Mouse (Mus musculus): ENCODE measurements at regions not wholly inside any gene's neighbourhood (a gene's known extent, or its start where the extent isn't known, plus 50 kb on each side); places are given as distances from the start of the nearest gene placed in this dataset.

DNA sequence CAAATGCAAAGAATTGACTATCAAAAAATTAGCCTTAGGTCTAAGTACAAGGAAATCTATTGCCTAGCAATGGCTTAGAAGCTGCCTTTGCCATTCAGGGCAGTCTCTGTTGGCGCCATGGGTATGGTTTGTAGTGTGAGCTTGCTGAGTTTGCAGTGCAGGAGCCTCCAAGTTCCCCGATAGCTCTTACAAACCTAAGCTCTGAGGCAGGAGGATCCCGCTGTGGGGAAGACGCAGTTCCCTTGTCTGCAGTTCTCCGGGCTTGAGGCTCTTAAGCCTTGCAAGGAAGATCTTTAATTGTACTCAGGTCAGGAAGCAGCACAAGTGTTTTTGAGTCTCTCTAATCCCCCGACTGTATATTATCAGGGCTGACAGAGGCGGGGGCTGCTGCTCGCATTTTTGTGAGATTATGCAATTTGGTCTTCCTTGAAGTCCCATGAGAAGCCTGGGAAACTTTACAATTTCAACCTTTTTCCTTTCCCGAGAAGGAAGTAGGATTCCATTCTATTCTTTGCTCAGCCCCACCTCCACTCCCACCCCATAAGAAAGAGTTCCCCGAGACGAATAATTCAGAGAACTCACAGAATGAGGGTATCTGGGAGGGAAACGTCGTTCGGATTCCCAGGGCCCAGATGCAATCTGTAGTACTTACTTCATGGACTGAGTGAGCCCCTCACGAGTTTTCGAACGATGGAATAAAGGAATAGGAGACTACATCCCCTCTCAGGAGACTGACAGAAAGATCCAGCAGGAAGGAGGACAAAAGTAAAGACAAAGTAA, 99.0 kb upstream of the Mark1 start:
- Histone ChIP-seq H3K4me3 (ENCODE audit: low read depth, low read length) (no peak overlapping the region), H3K4me2 (replicated peaks; ENCODE audit: low read depth, low read length) (no peak overlapping the region), H3K27ac (ENCODE audit: low read depth, low read length) (no peak overlapping the region), H3K4me1 (replicated peaks; ENCODE audit: control insufficient read depth, insufficient read depth, low read length) (0 out of 2 replicates have a peak, but pooled peaks cover 7% of the 10 kb centered on the region), H3K9me3 (ENCODE audit: control insufficient read depth, low read length) (no peaks in the 10 kb centered on the region), H3K9ac (ENCODE audit: low read depth, low read length) (no peak overlapping the region), H3K27me3 (ENCODE audit: control insufficient read depth, insufficient read depth, low read length) (no peaks in the 10 kb centered on the region), H3K36me3 (ENCODE audit: control insufficient read depth, insufficient read depth, low read length) (no peaks in the 10 kb centered on the region)
- no peak for ATAC-seq (ENCODE audit: low FRiP score)
- peak; percentile 25 for DNase-seq (ENCODE audit: low spot score)
- 9% methylated on average over 17 of the region's 17 CpGs for WGBS

DNA sequence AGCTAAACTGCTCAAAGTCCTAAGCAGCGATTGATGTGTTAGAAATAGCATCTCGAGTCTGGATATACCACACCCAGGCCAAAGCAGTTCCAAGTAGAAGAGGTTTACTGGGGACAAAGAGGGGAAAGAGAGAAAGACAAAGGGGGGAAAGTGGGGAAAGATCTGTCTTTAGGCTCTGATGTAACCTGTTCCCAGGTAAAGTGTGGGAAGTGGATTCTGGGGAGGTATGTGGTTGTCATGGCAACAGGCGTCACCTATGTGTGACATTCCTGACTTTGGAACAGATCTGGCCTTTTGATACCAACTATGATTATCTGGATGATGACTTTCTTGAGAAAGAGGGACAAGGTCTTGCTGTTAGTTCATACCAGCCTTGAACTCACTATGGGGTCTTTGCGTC, 97.4 kb upstream of the Mark1 start:
- Histone ChIP-seq H3K27ac (ENCODE audit: low read depth, low read length) (no peak overlapping the region), H3K4me3 (ENCODE audit: low read depth, low read length) (no peak overlapping the region), H3K4me2 (replicated peaks; ENCODE audit: low read depth, low read length) (no peak overlapping the region), H3K9ac (ENCODE audit: low read depth, low read length) (no peak overlapping the region), H3K9me3 (ENCODE audit: control insufficient read depth, low read length) (no peaks in the 10 kb centered on the region), H3K36me3 (ENCODE audit: control insufficient read depth, insufficient read depth, low read length) (no peaks in the 10 kb centered on the region), H3K27me3 (ENCODE audit: control insufficient read depth, insufficient read depth, low read length) (no peaks in the 10 kb centered on the region), H3K4me1 (replicated peaks; ENCODE audit: control insufficient read depth, insufficient read depth, low read length) (0 out of 2 replicates have a peak, but pooled peaks cover 7% of the 10 kb centered on the region)
- no peak for DNase-seq (ENCODE audit: low spot score)
- ATAC-seq (ENCODE audit: low FRiP score): no peak
- WGBS: 80% methylated on average over 4 of the region's 4 CpGs

DNA sequence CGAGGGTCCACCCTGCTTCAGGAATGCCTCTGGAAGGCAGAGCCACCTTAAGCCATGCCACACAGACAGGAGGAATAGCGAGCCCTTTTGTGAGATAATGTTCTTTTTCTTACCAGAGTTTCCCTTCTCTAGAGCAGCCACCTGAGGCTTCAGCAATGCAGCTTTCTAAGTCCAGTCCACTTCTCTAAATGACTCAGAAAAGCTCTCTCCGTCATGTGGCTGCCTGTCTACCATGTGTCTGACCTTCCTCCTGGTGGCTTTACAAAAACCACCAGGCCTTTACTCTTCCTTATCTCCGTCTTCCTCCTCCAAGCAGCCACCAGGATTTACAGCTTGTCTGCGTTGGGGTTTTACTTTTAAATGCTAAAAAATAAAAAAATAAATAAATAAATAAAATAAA, 93.4 kb upstream of the Mark1 start:
- H3K4me3 ChIP-seq (ENCODE audit: low read depth, low read length): no peak overlapping the region
- H3K9ac ChIP-seq (ENCODE audit: low read depth, low read length): no peak overlapping the region
- ATAC-seq (ENCODE audit: low FRiP score) (no peak), DNase-seq (ENCODE audit: low spot score) (no peak)
- H3K27ac ChIP-seq (ENCODE audit: low read depth, low read length): no peak overlapping the region
- H3K4me2 ChIP-seq (replicated peaks; ENCODE audit: low read depth, low read length): no peak overlapping the region
- WGBS: 93% methylated on average over 5 of the region's 5 CpGs
- no peaks in the 10 kb centered on the region for H3K36me3 ChIP-seq (ENCODE audit: control insufficient read depth, insufficient read depth, low read length)
- H3K4me1 ChIP-seq (replicated peaks; ENCODE audit: control insufficient read depth, insufficient read depth, low read length): no peaks in the 10 kb centered on the region
- no peaks in the 10 kb centered on the region for H3K9me3 ChIP-seq (ENCODE audit: control insufficient read depth, low read length)
- no peaks in the 10 kb centered on the region for H3K27me3 ChIP-seq (ENCODE audit: control insufficient read depth, insufficient read depth, low read length)

DNA sequence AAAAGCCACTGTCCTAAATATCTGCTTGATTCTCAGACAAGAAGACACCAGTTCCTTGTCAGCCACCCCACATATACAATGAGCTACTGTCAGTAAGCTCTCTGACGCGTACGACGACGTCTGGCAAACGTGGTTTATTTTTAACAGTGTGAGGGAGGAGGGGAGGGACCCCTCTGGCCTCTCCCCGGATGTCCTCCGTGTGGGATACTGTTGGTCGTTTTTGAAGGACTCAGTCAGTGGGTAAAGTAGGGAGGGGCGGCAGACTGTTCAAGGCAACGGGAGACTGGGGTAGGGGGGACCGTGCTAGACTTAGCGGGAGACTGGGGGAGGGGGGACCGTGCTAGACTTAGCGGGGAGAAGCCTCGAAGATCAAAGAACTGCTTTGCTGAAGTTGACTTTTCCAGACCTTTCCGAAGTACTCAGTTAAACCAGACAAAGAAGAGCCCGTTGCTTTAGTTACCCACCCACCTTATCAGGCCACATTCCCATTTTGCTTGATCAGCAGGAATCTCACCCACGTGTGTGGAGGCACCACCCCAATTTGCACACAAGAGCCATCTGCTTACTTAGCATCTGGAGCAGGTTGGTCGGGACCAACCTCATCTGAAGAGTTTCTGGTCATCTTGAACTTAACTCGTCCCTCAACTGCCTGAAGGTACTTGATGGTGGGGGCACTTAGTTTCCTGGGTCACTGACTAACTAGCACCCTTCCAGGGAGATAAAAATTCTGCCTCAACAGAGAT, 92.6 kb upstream of the Mark1 start:
- Histone ChIP-seq H3K27ac (ENCODE audit: low read depth, low read length) (no peak overlapping the region), H3K27me3 (ENCODE audit: control insufficient read depth, insufficient read depth, low read length) (no peaks in the 10 kb centered on the region), H3K36me3 (ENCODE audit: control insufficient read depth, insufficient read depth, low read length) (no peaks in the 10 kb centered on the region), H3K9ac (ENCODE audit: low read depth, low read length) (no peak overlapping the region), H3K4me2 (replicated peaks; ENCODE audit: low read depth, low read length) (no peak overlapping the region), H3K4me1 (replicated peaks; ENCODE audit: control insufficient read depth, insufficient read depth, low read length) (no peaks in the 10 kb centered on the region), H3K4me3 (ENCODE audit: low read depth, low read length) (no peak overlapping the region), H3K9me3 (ENCODE audit: control insufficient read depth, low read length) (no peaks in the 10 kb centered on the region)
- DNase-seq (ENCODE audit: low spot score) (no peak), ATAC-seq (ENCODE audit: low FRiP score) (no peak)
- 50% methylated on average over 21 of the region's 21 CpGs for WGBS

DNA sequence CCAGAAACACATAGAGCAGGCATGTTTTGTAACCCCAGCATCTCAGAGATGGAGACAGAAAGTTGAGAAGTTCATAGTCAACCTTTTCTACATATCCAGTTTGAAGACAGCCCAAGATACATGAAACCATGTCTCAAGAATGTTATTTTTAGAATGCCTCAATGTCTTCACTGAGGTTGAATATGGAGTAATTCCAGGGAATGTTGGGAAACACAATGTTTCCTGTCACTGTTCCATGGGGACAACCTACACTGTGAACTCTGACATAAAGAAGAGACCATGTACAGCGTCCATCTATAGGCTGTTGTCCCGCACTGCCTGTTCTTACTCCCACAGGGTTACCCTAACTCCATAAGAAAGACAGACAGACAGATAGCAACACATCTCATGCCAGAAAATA, 89.8 kb upstream of the Mark1 start:
- H3K27ac ChIP-seq (ENCODE audit: low read depth, low read length): no peak overlapping the region
- no peak overlapping the region for H3K4me2 ChIP-seq (replicated peaks; ENCODE audit: low read depth, low read length)
- no peaks in the 10 kb centered on the region for H3K4me1 ChIP-seq (replicated peaks; ENCODE audit: control insufficient read depth, insufficient read depth, low read length)
- no peak for DNase-seq (ENCODE audit: low spot score)
- 89% methylated on average over 2 of the region's 2 CpGs for WGBS
- ATAC-seq (ENCODE audit: low FRiP score): no peak
- no peaks in the 10 kb centered on the region for H3K27me3 ChIP-seq (ENCODE audit: control insufficient read depth, insufficient read depth, low read length)
- no peak overlapping the region for H3K9ac ChIP-seq (ENCODE audit: low read depth, low read length)
- H3K4me3 ChIP-seq (ENCODE audit: low read depth, low read length): no peak overlapping the region
- H3K9me3 ChIP-seq (ENCODE audit: control insufficient read depth, low read length): no peaks in the 10 kb centered on the region
- H3K36me3 ChIP-seq (ENCODE audit: control insufficient read depth, insufficient read depth, low read length): no peaks in the 10 kb centered on the region

DNA sequence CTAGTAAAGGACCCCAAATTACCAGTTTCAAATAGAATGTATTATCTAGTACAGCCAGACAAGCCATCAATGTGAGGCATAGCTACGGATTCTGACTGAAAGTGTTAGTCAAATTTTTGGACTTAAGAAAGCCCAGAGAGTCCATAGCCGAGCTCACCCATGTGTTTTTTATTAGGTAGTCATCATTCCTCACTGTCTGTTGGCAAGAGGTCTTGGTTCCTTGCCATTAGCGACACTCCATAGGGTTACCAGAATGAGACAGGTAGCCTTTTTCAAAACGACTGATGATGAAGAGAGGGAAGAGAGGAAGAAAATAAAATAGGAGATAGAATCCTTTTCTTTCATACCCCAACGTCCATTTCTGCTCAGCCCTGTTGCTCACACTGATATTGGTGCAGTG, 83.8 kb upstream of the Mark1 start:
- ATAC-seq (ENCODE audit: low FRiP score): no peak

DNA sequence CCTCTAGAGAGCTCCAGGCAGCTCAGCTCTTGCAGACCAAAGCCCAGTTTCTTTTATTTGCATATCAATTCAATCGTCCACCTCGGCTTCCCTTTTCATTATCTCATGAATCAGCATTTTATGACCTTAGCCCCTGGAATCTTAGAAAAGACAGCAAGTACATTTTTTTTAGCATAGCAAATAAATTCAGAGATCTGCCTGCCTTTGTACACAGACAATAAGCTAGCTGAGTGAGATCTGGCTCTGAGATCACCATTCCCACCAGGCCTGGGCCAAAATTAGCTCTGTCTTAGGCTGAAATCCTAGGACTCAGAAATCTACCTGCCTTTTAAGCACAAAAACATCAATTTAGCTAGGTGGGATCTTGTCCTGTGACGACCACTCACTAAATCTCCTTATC, 80.7 kb upstream of the Mark1 start:
- no peaks in the 10 kb centered on the region for H3K27me3 ChIP-seq (ENCODE audit: control insufficient read depth, insufficient read depth, low read length)
- DNase-seq (ENCODE audit: low spot score) (no peak), ATAC-seq (ENCODE audit: low FRiP score) (no peak)
- no peak overlapping the region for H3K4me3 ChIP-seq (ENCODE audit: low read depth, low read length)
- peaks cover 2% of the 10 kb centered on the region; the same call in 1 of the 2 replicates for H3K4me1 ChIP-seq (replicated peaks; ENCODE audit: control insufficient read depth, insufficient read depth, low read length)
- no peak overlapping the region for H3K9ac ChIP-seq (ENCODE audit: low read depth, low read length)
- 0 out of 2 replicates have a peak overlapping the region, but pooled peaks have one; percentile 2 for H3K27ac ChIP-seq (ENCODE audit: low read depth, low read length)
- H3K9me3 ChIP-seq (ENCODE audit: control insufficient read depth, low read length): no peaks in the 10 kb centered on the region
- H3K4me2 ChIP-seq (replicated peaks; ENCODE audit: low read depth, low read length): no peak overlapping the region
- 37% methylated on average over 3 of the region's 3 CpGs for WGBS
- H3K36me3 ChIP-seq (ENCODE audit: control insufficient read depth, insufficient read depth, low read length): no peaks in the 10 kb centered on the region

More for the DNA sequence above, 83.8 kb upstream of the Mark1 start:
- no peaks in the 10 kb centered on the region for H3K9me3 ChIP-seq (ENCODE audit: control insufficient read depth, low read length)
- no peak overlapping the region for H3K4me2 ChIP-seq (replicated peaks; ENCODE audit: low read depth, low read length)
- no peak overlapping the region for H3K27ac ChIP-seq (ENCODE audit: low read depth, low read length)
- H3K4me1 ChIP-seq (replicated peaks; ENCODE audit: control insufficient read depth, insufficient read depth, low read length): peaks cover 2% of the 10 kb centered on the region; the same call in 1 of the 2 replicates
- WGBS: 86% methylated on average over 5 of the region's 5 CpGs
- H3K4me3 ChIP-seq (ENCODE audit: low read depth, low read length): no peak overlapping the region
- DNase-seq (ENCODE audit: low spot score): no peak
- H3K27me3 ChIP-seq (ENCODE audit: control insufficient read depth, insufficient read depth, low read length): no peaks in the 10 kb centered on the region
- no peaks in the 10 kb centered on the region for H3K36me3 ChIP-seq (ENCODE audit: control insufficient read depth, insufficient read depth, low read length)
- H3K9ac ChIP-seq (ENCODE audit: low read depth, low read length): no peak overlapping the region

DNA sequence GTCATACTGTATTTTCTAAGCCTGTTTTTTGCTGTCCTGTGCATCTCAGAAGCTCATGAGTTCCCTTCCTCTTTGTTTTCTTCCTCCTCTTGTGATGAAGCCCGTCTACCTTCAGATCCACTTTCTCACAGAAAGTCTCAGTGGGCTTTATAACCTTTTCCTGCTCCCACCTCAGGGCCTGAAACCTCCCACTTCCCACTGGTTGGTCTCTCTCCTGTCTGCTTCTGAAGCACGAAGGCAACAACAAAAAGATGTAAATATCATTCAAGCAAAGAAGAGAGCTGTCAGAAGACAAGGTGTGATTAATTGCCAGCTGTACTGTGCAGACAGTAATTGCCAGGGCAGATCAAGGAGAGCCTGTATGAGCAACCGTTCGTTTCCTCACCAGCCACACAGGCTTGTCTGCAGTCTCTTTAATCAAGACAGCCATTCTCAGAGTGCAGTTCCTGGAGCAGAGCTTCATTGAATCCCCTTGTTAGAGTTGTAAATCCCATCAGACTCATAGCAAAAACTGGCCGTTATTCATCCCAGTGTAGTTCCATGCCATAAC, 80.0 kb upstream of the Mark1 start:
- Histone ChIP-seq H3K36me3 (ENCODE audit: control insufficient read depth, insufficient read depth, low read length) (no peaks in the 10 kb centered on the region), H3K9me3 (ENCODE audit: control insufficient read depth, low read length) (no peaks in the 10 kb centered on the region), H3K4me2 (replicated peaks; ENCODE audit: low read depth, low read length) (no peak overlapping the region), H3K27me3 (ENCODE audit: control insufficient read depth, insufficient read depth, low read length) (no peaks in the 10 kb centered on the region), H3K27ac (ENCODE audit: low read depth, low read length) (0 out of 2 replicates have a peak overlapping the region, but pooled peaks have one; percentile 2), H3K4me1 (replicated peaks; ENCODE audit: control insufficient read depth, insufficient read depth, low read length) (peaks cover 2% of the 10 kb centered on the region; the same call in 1 of the 2 replicates), H3K9ac (ENCODE audit: low read depth, low read length) (no peak overlapping the region), H3K4me3 (ENCODE audit: low read depth, low read length) (no peak overlapping the region)
- 0 out of 2 replicates have a peak, but pooled peaks have one; percentile 45 for ATAC-seq (ENCODE audit: low FRiP score)
- DNase-seq (ENCODE audit: low spot score): peak; percentile 7
- 35% methylated on average over 5 of the region's 5 CpGs for WGBS
